Mouse (Mus musculus) embryonic facial prominence, embryonic 13.5 days (tissue): ENCODE measurements around the gene 9530068E07Rik. TPM values are rescaled to one million over a fixed set of nuclear protein-coding genes. Genes with fewer than 3 reads are reported as not detected.
"Not testable (repeated sequence)": the region's sequence is repeated elsewhere in the genome, so short reads cannot be mapped to it uniquely, and the experiment has no call there.

ENCODE experiments used
- ATAC-seq: fragments of 200-750 bp; cut with Nextera tagmentation; 2 replicates; pipeline ENCODE4 v1.8.0; 2017; ENCODE audit warnings: low read depth; ENCODE audit not compliant: insufficient number of reproducible peaks, insufficient read depth, low FRiP score, low TSS enrichment
- H3K27ac ChIP-seq: fragments of 300-500 bp; sonication (generic); 2 replicates; pipeline ENCODE4 v1.5.1; 2015; ENCODE audit warnings: moderate library complexity, mild to moderate bottlenecking, inconsistent platforms
- H3K27me3 ChIP-seq: fragments of 300-500 bp; sonication (generic); 2 replicates; pipeline ENCODE4 v1.6.1; 2015; ENCODE audit warnings: mild to moderate bottlenecking, inconsistent platforms
- H3K36me3 ChIP-seq: fragments of 300-500 bp; sonication (generic); 2 replicates; pipeline ENCODE4 v1.6.1; 2015; ENCODE audit warnings: mild to moderate bottlenecking, inconsistent platforms
- H3K4me1 ChIP-seq: fragments of 300-500 bp; sonication (generic); 2 replicates; pipeline ENCODE4 v1.6.1; 2015; ENCODE audit warnings: inconsistent platforms
- H3K4me2 ChIP-seq: fragments of 300-500 bp; sonication (generic); 2 replicates; pipeline ENCODE4 v1.6.1; 2015; ENCODE audit warnings: moderate library complexity, mild to moderate bottlenecking, inconsistent platforms
- H3K4me3 ChIP-seq: fragments of 300-500 bp; sonication (generic); 2 replicates; pipeline ENCODE4 v1.5.1; 2015; ENCODE audit warnings: mild to moderate bottlenecking, inconsistent platforms
- H3K9ac ChIP-seq: fragments of 300-500 bp; sonication (generic); 2 replicates; pipeline ENCODE4 v1.6.1; 2015; ENCODE audit warnings: mild to moderate bottlenecking, inconsistent platforms
- H3K9me3 ChIP-seq: fragments of 300-500 bp; sonication (generic); 2 replicates; pipeline ENCODE4 v1.6.1; 2016; ENCODE audit warnings: inconsistent platforms
- WGBS: fragments of 180-500 bp; shearing (Covaris S2); methylation state at CpG from one replicate; pipeline ENCODE4 v1.1.7; 2015; ENCODE audit warnings: mixed read lengths; 5-methylcytosine and 5-hydroxymethylcytosine counted together
- polyA plus RNA-seq: library from polyadenylated mRNA; unstranded; fragments of >200 nt; fragmentation: Nextera tagmentation; extraction: Ambion mirVana; gene quantifications from 2 replicates; pipeline ENCODE4 v1.2.1, GENCODE M21; 2015

9530068E07Rik gene
- polyA plus RNA-seq: 198 and 229 TPM in 2 replicates

DNA sequence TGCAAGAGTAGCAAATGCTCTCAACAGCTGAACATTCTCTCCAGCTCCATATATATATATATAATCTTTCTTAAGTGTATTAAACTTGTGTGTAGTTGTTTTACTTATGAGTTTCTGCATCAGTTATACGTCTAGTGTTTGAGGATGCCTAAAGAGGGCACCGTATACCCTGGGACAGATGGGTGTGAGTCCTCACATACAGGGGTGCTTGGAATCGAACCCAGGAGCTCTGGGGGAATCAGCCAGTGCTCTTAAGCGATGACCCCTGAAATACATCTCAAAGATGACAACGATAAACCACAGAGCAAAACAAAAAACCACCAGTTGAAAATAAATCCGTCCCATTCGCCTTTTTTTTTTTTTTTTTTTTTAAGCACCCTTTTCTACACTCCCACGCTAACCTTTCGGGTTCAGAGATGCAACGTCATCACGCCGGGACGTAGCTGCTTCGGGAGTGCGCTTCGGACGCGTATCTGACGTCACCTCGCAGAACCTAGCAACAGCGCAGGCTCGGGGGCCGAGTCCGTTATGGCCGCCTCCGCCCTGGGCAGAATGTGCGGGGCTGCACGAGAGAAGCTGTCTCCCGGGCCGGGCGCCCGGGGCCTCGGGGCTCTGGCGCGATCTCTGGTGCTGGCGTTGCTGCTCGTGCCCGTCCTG, at the start of gene 9530068E07Rik:
Gene 9530068E07Rik, plus strand, starts transcription at position 489 of the 657 bp plus-strand sequence.
- peak; percentile 92 for ATAC-seq
- no peaks in the 10 kb centered on the region for H3K9me3 ChIP-seq
- peak within 1 kb of the TSS; percentile 71 for H3K4me3 ChIP-seq
- H3K27ac ChIP-seq: peak within 1 kb of the TSS; percentile 91
- peak within 1 kb of the TSS; percentile 92 for H3K9ac ChIP-seq
- peaks cover 26% of the 10 kb centered on the region for H3K4me1 ChIP-seq
- H3K4me2 ChIP-seq: peak within 1 kb of the TSS; percentile 69
- 0 out of 2 replicates have a peak, but pooled peaks cover 11% of the 10 kb centered on the region for H3K36me3 ChIP-seq
- whole genome bisulfite sequencing: 1% methylated on average over 38 of the region's 38 CpGs
- no peaks in the 10 kb centered on the region for H3K27me3 ChIP-seq

DNA sequence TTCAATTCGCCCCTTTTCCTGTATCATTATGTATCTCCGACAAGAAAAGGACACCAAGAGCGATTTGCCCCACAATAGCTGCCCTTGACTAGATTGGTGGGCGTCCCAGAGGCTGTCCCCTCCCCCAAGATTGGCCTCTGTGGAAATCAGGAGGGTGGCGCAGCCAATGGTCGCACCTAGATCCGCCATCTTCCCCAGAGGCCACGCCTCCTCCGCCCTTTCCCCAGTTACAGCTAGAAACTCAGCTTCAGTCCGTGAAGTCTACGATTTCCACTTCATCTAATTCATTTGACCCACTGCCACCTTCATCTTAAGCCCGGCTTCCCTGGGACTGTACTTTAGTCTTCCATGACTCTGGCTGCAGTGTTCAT, 49.6 kb upstream of the 9530068E07Rik start:
- Histone ChIP-seq H3K27me3 (no peaks in the 10 kb centered on the region), H3K36me3 (no peaks in the 10 kb centered on the region), H3K4me3 (peak overlapping the region; percentile 34), H3K4me1 (peaks cover 9% of the 10 kb centered on the region), H3K27ac (peak overlapping the region; percentile 30; the same call in 1 of the 2 replicates), H3K9ac (peak overlapping the region; percentile 7; the same call in 1 of the 2 replicates), H3K9me3 (no peaks in the 10 kb centered on the region), H3K4me2 (peak overlapping the region; percentile 57)
- 2% methylated on average over 12 of the region's 12 CpGs for WGBS
- no peak for ATAC-seq

DNA sequence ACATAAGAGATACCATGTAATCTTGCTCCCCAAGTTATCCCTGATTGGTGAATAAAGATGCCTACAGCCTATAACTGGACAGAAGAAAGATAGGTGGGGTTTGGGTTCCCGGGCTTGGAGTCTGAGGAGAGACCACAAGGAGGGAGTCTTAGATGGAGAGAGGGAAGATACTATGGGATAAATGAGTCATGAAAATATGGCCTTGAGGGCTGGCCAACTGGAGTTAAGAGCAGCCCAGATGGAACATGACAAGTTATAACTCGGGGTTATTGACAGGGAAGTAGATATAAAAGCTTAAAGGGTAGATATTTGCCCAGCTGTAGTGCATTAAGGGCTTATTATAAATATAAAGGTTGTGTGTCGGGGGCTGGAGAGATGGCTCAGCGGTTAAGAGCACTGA, 48.1 kb upstream of the 9530068E07Rik start:
- H3K4me1 ChIP-seq: peaks cover 9% of the 10 kb centered on the region
- ATAC-seq: no peak
- H3K27ac ChIP-seq: no peak overlapping the region
- H3K9me3 ChIP-seq: no peaks in the 10 kb centered on the region
- H3K4me3 ChIP-seq: no peak overlapping the region
- WGBS: 77% methylated on average over 4 of the region's 4 CpGs
- H3K4me2 ChIP-seq: no peak overlapping the region
- H3K36me3 ChIP-seq: no peaks in the 10 kb centered on the region
- no peaks in the 10 kb centered on the region for H3K27me3 ChIP-seq
- no peak overlapping the region for H3K9ac ChIP-seq

DNA sequence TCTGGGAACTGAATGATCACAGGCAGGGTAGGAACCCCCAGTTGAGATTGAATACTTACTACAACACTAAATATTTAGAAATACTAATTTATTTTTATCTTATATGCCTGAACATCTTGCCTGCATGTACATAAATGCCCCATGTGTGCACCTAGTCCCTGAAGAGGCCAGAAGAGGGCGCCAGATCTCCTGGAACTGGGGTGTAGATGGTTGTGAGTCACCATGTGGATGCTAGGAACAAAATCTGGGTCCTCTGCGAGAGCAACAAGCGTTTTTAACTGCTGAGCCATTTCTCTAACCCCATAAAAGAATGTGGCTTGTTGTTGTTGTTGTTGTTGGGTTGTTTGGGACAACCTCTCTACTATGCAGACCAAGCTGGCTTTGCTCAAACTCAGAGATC, 47.5 kb upstream of the 9530068E07Rik start:
- no peak for ATAC-seq

DNA sequence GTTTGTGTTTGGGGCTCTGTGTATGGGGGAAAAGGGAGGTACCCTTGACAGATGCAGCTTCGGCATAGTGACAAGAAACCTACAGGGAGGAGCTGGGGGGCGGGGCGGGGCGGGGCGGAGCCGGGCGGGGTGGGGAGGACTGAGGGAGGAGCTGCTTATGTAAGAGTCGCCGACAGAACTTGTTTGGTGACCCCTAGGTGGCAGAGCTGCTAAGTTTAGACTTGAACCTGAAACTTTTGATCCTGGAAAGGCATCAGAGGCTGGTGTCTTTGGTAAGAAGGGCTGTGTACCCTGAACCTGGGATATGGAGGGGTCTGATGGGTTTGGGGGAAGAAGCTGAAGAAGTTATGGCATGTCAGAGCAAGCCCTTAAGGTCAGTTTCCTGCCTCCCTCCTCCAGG, 45.3 kb upstream of the 9530068E07Rik start:
- WGBS: 1% methylated on average over 8 of the region's 9 CpGs
- H3K4me3 ChIP-seq: no peak overlapping the region

More for the DNA sequence above, 47.5 kb upstream of the 9530068E07Rik start:
- Histone ChIP-seq H3K27ac (no peak overlapping the region), H3K9ac (no peak overlapping the region), H3K4me1 (peaks cover 9% of the 10 kb centered on the region), H3K36me3 (no peaks in the 10 kb centered on the region), H3K4me3 (no peak overlapping the region), H3K4me2 (no peak overlapping the region), H3K9me3 (no peaks in the 10 kb centered on the region; the same call in 1 of the 2 replicates), H3K27me3 (no peaks in the 10 kb centered on the region)
- 61% methylated on average over 3 of the region's 3 CpGs for WGBS

DNA sequence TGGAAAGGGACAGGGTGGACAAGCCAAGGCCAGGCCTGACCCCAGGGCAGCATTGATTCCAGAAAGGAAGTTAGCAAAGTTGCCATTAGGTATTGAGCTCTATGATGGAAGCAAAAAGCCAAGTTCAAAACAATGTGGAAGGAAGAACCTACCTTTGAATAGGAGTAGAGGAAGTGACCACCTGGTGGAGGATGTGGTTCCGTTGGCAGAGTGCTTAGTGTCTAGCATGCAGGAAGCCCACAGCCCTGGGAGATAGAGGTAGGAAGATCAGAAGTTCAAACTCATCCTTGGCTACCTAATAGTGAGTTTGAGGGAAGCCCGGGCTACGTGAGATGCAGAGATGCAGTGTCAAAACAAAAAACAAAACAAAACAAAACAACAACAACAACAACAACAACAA, 44.0 kb upstream of the 9530068E07Rik start:
- H3K9ac ChIP-seq: no peak overlapping the region
- no peaks in the 10 kb centered on the region for H3K36me3 ChIP-seq
- no peak overlapping the region for H3K27ac ChIP-seq
- peaks cover 2% of the 10 kb centered on the region; the same call in 1 of the 2 replicates for H3K9me3 ChIP-seq
- WGBS: 92% methylated on average over 3 of the region's 3 CpGs
- H3K27me3 ChIP-seq: no peaks in the 10 kb centered on the region
- ATAC-seq: no peak
- no peak overlapping the region for H3K4me2 ChIP-seq
- no peaks in the 10 kb centered on the region for H3K4me1 ChIP-seq
- H3K4me3 ChIP-seq: no peak overlapping the region

More for the DNA sequence above, 45.3 kb upstream of the 9530068E07Rik start:
- Histone ChIP-seq H3K27me3 (no peaks in the 10 kb centered on the region), H3K27ac (no peak overlapping the region), H3K4me2 (no peak overlapping the region), H3K9ac (no peak overlapping the region), H3K36me3 (no peaks in the 10 kb centered on the region), H3K4me1 (peaks cover 5% of the 10 kb centered on the region), H3K9me3 (peaks cover 2% of the 10 kb centered on the region; the same call in 1 of the 2 replicates)
- ATAC-seq: no peak

DNA sequence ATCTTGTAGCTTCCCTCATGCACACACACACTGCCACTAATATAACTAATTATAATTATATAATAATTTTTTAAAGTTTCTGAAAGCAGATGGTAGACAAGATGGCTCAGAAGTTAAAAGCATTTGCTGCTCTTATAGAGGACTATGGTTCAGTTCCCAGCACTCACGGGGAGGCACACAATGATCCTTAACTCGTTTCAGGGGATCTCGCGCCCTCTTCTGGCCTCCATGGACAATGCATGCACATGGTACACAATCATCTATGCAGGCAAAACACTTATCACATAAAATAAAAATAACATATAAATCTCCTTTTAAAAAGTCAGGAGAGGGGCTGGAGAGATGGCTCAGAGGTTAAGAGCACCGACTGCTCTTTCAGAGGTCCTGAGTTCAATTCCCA, 41.6 kb upstream of the 9530068E07Rik start:
- H3K9me3 ChIP-seq: peaks cover 2% of the 10 kb centered on the region; the same call in 1 of the 2 replicates
- peaks cover 2% of the 10 kb centered on the region for H3K4me1 ChIP-seq
- no peak for ATAC-seq
- no peak overlapping the region for H3K4me3 ChIP-seq
- H3K27me3 ChIP-seq: no peaks in the 10 kb centered on the region
- H3K9ac ChIP-seq: no peak overlapping the region
- no peaks in the 10 kb centered on the region for H3K36me3 ChIP-seq
- H3K27ac ChIP-seq: no peak overlapping the region
- no peak overlapping the region for H3K4me2 ChIP-seq
- WGBS: 87% methylated on average over 5 of the region's 5 CpGs

DNA sequence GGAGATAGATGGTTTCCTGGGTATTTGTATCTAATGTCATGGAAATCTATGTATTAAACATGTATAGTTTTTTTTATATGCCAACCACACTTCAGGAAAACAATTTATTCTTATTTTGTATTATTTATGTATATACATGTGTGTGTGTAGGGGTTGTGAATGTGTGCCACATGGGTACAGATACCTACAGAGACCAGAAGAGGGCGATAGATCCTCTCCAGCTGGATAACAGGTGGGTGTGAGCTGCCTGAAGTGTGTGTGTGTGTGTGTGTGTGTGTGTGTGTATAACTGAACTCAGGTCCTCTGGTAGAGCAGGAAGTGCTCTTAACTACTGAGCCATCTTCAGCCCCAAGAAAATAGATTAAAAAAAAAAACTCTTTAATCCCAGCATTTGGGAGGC, 40.6 kb upstream of the 9530068E07Rik start:
- 86% methylated on average over 1 of the region's 1 CpGs for WGBS
- Histone ChIP-seq H3K27ac (no peak overlapping the region), H3K36me3 (no peaks in the 10 kb centered on the region), H3K4me2 (no peak overlapping the region), H3K4me3 (no peak overlapping the region), H3K27me3 (no peaks in the 10 kb centered on the region), H3K9ac (no peak overlapping the region), H3K9me3 (peaks cover 2% of the 10 kb centered on the region; the same call in 1 of the 2 replicates), H3K4me1 (peaks cover 8% of the 10 kb centered on the region)
- ATAC-seq: no peak

DNA sequence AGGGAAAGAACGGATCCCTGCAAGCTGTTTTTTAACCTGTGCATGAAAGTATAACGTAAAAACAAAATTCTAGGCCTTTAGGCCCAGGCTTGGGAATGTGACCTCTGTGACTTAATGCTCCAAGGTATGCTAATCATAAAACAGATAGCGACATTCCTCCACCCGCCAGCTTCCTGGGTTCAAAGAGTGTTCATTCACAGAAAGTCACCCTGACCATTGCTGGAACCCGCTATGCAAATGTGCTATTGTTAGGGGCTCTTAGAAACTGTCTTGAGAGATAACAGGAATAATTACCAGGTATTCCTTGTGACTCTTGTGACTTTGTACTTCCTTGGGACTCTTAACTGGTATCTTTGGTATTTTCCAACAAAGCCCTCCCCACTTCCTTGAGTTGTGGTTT, 39.1 kb upstream of the 9530068E07Rik start:
- ATAC-seq, H3K9ac ChIP-seq, H3K4me3 ChIP-seq, H3K9me3 ChIP-seq, H3K27ac ChIP-seq, H3K27me3 ChIP-seq, H3K36me3 ChIP-seq, H3K4me2 ChIP-seq: not testable (repeated sequence)
- WGBS: 93% methylated on average over 5 of the region's 5 CpGs
- H3K4me1 ChIP-seq: peaks cover 11% of the 10 kb centered on the region

DNA sequence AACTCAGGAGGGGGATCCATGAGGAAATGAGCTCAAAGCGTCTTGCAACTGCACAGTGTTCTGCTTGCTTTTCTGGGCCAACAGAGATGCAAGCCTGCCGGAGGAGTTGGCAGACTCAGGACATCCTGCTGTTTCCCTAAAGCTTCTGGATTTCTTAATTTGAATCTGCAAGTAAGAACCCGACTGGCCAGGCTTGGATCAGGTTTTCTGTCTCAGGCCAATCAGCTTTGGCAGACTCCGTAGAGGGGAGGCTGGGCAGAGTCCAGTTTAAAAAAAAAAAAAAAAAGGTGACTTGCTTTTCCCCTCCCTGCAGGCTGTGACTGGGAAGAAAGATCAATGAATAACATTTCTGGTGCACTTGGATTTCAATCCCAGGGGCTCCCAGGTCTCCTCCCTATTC, 37.7 kb upstream of the 9530068E07Rik start:
- H3K36me3 ChIP-seq: no peaks in the 10 kb centered on the region
- no peak for ATAC-seq
- no peak overlapping the region for H3K27ac ChIP-seq
- peak overlapping the region; percentile 14; the same call in 1 of the 2 replicates for H3K4me2 ChIP-seq
- H3K4me1 ChIP-seq: peaks cover 23% of the 10 kb centered on the region
- H3K4me3 ChIP-seq: no peak overlapping the region
- no peak overlapping the region for H3K9ac ChIP-seq
- H3K27me3 ChIP-seq: no peaks in the 10 kb centered on the region
- WGBS: 29% methylated on average over 4 of the region's 4 CpGs
- H3K9me3 ChIP-seq: peaks cover 2% of the 10 kb centered on the region; the same call in 1 of the 2 replicates

DNA sequence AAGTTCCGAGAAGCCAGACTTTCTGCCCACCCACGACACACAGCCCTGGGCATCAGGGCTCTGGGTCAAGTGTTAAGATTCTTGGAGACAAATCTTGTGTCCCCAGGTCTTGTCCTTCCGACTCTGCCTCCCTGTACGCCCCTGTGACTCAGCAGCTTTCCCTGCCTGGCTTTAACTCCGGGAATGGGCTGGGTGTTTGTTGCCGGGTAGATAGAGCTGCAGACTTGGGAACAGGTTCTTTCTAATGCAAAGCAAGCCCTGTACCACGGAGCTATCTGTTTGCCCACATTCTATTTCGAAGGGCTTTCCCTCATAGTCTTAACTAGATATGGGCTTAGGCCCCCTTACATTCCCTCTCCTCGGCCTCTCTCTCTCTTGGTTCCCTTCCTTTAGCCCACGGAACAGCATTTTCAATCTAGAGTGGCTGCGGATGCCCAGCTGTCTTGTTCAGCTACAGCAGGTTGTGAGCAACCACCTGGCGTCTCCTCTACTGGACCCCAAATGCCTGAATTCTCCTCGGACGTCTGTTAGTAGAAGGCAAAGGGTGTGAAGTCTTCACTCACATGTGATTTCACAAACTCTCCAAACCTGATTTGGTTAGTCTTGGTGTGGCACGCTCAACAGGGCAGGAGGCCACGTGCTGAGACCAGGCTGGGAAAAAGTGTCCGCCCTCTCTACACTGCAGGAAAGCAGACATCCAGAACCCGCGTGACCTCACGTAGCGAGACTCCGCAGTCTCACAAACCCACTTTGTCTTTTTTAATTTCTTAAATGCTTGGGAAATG, 36.4 kb upstream of the 9530068E07Rik start:
- H3K9me3 ChIP-seq: no peaks in the 10 kb centered on the region
- no peaks in the 10 kb centered on the region for H3K36me3 ChIP-seq
- H3K4me3 ChIP-seq: peak overlapping the region; percentile 96
- no peak for ATAC-seq
- peak overlapping the region; percentile 94 for H3K27ac ChIP-seq
- peak overlapping the region; percentile 92 for H3K4me2 ChIP-seq
- no peaks in the 10 kb centered on the region for H3K27me3 ChIP-seq
- peak overlapping the region; percentile 96 for H3K9ac ChIP-seq
- peaks cover 36% of the 10 kb centered on the region for H3K4me1 ChIP-seq
- 16% methylated on average over 22 of the region's 22 CpGs for WGBS
